Mouse (Mus musculus): ENCODE data around the gene Ppp2r5e. TPM values are rescaled to one million over a fixed set of nuclear protein-coding genes. Genes with fewer than 3 reads are reported as not detected.
A peak's percentile ranks its signal among the peaks of the same experiment; 100 is the strongest.

Gene Ppp2r5e
- polyA plus RNA-seq, 1 experiment: 39.4 TPM

- no peaks in the 10 kb centered on the region for H3K27me3 ChIP-seq (ENCODE audit: control insufficient read depth, insufficient read depth, low read length)
- TF ChIP-seq CTCF (IDR thresholded peaks at IDR 0.05; ENCODE audit: borderline replicate concordance, insufficient read depth, low read depth, low read length): no peak
- no peak for TF ChIP-seq POLR2A (IDR thresholded peaks at IDR 0.05; ENCODE audit: borderline replicate concordance, insufficient read depth, low read length)
- H3K4me1 ChIP-seq (ENCODE audit: control insufficient read depth, insufficient read depth, low read length): peaks cover 28% of the 10 kb centered on the region
- no peak for DNase-seq
- WGBS: 76% methylated on average over 3 of the region's 3 CpGs
- no peak overlapping the region for H3K4me3 ChIP-seq (replicated peaks; ENCODE audit: insufficient read depth, low read depth, low read length)
- no peak overlapping the region for H3K27ac ChIP-seq (ENCODE audit: insufficient read depth, low read length)
These were observed 41.0 kb downstream of the Ppp2r5e start for GRCm38 (mm10) chr12:75555032-75555431.

DNA sequence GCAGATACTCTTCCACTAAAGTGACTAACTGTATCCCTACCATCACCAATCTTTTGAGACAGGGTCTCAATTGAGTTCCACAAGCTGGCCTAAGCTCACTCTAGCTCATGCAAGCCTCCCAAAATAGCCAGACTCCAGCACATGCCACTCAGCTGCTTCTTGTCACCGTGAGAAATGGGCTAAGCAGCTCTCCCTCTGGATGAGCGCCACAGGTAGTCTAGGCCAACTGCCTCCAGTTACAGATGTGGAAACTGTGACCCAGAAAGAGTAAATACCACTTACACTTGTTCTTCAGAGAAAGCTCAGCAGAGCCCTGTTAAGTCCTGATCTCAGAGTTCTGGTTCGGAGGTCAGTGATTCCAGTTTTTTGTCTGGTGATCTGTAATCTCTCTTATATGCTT is 43.7 kb downstream of the Ppp2r5e start:
- peaks cover 25% of the 10 kb centered on the region for H3K4me1 ChIP-seq (ENCODE audit: control insufficient read depth, insufficient read depth, low read length)
- 59% methylated on average over 3 of the region's 3 CpGs for WGBS
- H3K27ac ChIP-seq (ENCODE audit: insufficient read depth, low read length): no peak overlapping the region
- no peak for DNase-seq
- TF ChIP-seq CTCF (IDR thresholded peaks at IDR 0.05; ENCODE audit: borderline replicate concordance, insufficient read depth, low read depth, low read length) (no peak), POLR2A (IDR thresholded peaks at IDR 0.05; ENCODE audit: borderline replicate concordance, insufficient read depth, low read length) (no peak)
- H3K27me3 ChIP-seq (ENCODE audit: control insufficient read depth, insufficient read depth, low read length): no peaks in the 10 kb centered on the region
- no peak overlapping the region for H3K4me3 ChIP-seq (replicated peaks; ENCODE audit: insufficient read depth, low read depth, low read length)

GRCm38 (mm10) chr12:75551671-75552070 is 44.4 kb downstream of the Ppp2r5e start:
- Histone ChIP-seq H3K27me3 (ENCODE audit: control insufficient read depth, insufficient read depth, low read length) (no peaks in the 10 kb centered on the region), H3K4me1 (ENCODE audit: control insufficient read depth, insufficient read depth, low read length) (peaks cover 21% of the 10 kb centered on the region), H3K4me3 (replicated peaks; ENCODE audit: insufficient read depth, low read depth, low read length) (no peak overlapping the region), H3K27ac (ENCODE audit: insufficient read depth, low read length) (no peak overlapping the region)
- TF ChIP-seq CTCF (IDR thresholded peaks at IDR 0.05; ENCODE audit: borderline replicate concordance, insufficient read depth, low read depth, low read length): no peak
- no peak for TF ChIP-seq POLR2A (IDR thresholded peaks at IDR 0.05; ENCODE audit: borderline replicate concordance, insufficient read depth, low read length)
- no peak for DNase-seq
- 91% methylated on average over 5 of the region's 5 CpGs for WGBS

- 29% methylated on average over 9 of the region's 9 CpGs for WGBS
- peak; percentile 60 to 63 for DNase-seq
- H3K4me1 ChIP-seq (ENCODE audit: control insufficient read depth, insufficient read depth, low read length): peaks cover 26% of the 10 kb centered on the region
These were observed 47.0 kb downstream of the Ppp2r5e start for GRCm38 (mm10) chr12:75548999-75549398.

DNA sequence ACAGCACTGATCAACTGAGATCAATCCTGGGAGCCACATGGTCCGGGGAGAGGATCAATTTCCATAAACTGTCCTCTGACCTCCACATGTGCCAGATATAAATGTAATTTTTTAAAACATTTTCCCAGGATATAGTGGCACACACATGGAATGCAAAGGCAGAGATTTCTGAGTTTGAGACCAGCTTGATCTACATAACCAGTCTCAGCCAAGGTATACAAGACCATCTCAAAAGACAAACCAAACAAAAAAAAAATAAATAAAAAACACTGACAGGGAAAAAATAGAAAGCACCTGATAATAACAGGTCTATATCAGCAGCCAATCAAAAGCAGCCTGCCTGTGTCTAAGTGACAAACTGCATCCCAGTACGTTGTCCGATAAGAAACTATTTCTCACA is 48.9 kb downstream of the Ppp2r5e start:
- no peak overlapping the region for H3K27ac ChIP-seq (ENCODE audit: insufficient read depth, low read length)
- no peak overlapping the region for H3K4me3 ChIP-seq (replicated peaks; ENCODE audit: insufficient read depth, low read depth, low read length)
- 87% methylated on average over 3 of the region's 3 CpGs for WGBS
- peaks cover 29% of the 10 kb centered on the region for H3K4me1 ChIP-seq (ENCODE audit: control insufficient read depth, insufficient read depth, low read length)
- DNase-seq: no peak
- no peaks in the 10 kb centered on the region for H3K27me3 ChIP-seq (ENCODE audit: control insufficient read depth, insufficient read depth, low read length)
- no peak for TF ChIP-seq CTCF (IDR thresholded peaks at IDR 0.05; ENCODE audit: borderline replicate concordance, insufficient read depth, low read depth, low read length)
- TF ChIP-seq POLR2A (IDR thresholded peaks at IDR 0.05; ENCODE audit: borderline replicate concordance, insufficient read depth, low read length): no peak

More at GRCm38 (mm10) chr12:75548999-75549398, 47.0 kb downstream of the Ppp2r5e start:
- TF ChIP-seq CTCF (IDR thresholded peaks at IDR 0.05; ENCODE audit: borderline replicate concordance, insufficient read depth, low read depth, low read length): no peak
- TF ChIP-seq POLR2A (IDR thresholded peaks at IDR 0.05; ENCODE audit: borderline replicate concordance, insufficient read depth, low read length): no peak
- Histone ChIP-seq H3K27me3 (ENCODE audit: control insufficient read depth, insufficient read depth, low read length) (no peaks in the 10 kb centered on the region), H3K27ac (ENCODE audit: insufficient read depth, low read length) (peak overlapping the region; percentile 6; the same call in 1 of the 2 replicates), H3K4me3 (replicated peaks; ENCODE audit: insufficient read depth, low read depth, low read length) (no peak overlapping the region)

DNA sequence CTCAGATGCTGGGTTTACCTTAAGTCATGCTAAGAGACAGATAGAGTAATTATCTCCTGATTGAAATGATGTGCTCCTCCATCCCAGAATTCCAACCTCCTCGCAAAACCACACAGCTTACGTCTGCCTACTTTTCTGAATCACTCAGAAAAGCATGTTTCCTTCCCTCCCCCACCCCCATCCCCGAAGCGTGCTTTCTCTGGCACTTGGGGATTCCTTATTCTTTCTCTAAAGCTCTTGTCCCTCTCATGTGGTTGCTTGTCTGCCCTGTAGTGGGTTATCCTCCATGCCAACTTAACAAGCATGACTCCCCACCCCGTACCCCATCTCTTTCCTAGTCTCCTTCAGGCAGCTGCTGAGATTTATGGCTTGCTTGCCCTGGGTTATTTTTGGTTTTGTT is 49.8 kb downstream of the Ppp2r5e start:
- no peak overlapping the region for H3K27ac ChIP-seq (ENCODE audit: insufficient read depth, low read length)
- no peak for DNase-seq
- whole genome bisulfite sequencing: 90% methylated on average over 5 of the region's 5 CpGs
- H3K4me1 ChIP-seq (ENCODE audit: control insufficient read depth, insufficient read depth, low read length): peaks cover 34% of the 10 kb centered on the region
- H3K27me3 ChIP-seq (ENCODE audit: control insufficient read depth, insufficient read depth, low read length): no peaks in the 10 kb centered on the region
- TF ChIP-seq POLR2A (IDR thresholded peaks at IDR 0.05; ENCODE audit: borderline replicate concordance, insufficient read depth, low read length) (no peak), CTCF (IDR thresholded peaks at IDR 0.05; ENCODE audit: borderline replicate concordance, insufficient read depth, low read depth, low read length) (no peak)
- no peak overlapping the region for H3K4me3 ChIP-seq (replicated peaks; ENCODE audit: insufficient read depth, low read depth, low read length)

DNA sequence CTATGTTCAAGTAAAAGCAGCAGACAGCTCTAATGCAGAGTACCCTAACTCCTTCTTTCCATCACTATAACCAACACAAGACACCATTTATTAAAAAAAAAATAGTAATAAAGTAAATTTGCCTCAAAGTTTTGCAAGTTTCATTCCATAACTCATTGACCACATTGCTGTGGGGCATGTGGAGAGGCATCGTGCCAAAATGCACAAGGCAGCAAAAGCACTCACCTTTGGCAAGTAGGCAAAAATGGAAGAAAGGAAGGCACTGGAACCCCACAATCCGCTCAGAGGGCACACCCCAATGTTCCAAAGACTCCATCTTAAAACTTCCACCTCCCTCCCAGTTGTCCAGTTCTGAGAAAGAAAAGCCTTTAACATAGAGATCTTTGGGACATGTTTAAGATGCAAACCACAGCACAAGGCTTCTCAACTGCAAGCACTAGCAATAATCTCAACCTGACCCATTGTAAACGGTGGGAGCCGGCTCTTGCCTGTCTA is 50.6 kb downstream of the Ppp2r5e start:
- peak in 1 of 2 experiments; percentile 39 for DNase-seq
- peaks cover 38% of the 10 kb centered on the region for H3K4me1 ChIP-seq (ENCODE audit: control insufficient read depth, insufficient read depth, low read length)
- no peak for TF ChIP-seq POLR2A (IDR thresholded peaks at IDR 0.05; ENCODE audit: borderline replicate concordance, insufficient read depth, low read length)
- TF ChIP-seq CTCF (IDR thresholded peaks at IDR 0.05; ENCODE audit: borderline replicate concordance, insufficient read depth, low read depth, low read length): no peak
- H3K27ac ChIP-seq (ENCODE audit: insufficient read depth, low read length): no peak overlapping the region
- H3K4me3 ChIP-seq (replicated peaks; ENCODE audit: insufficient read depth, low read depth, low read length): no peak overlapping the region
- H3K27me3 ChIP-seq (ENCODE audit: control insufficient read depth, insufficient read depth, low read length): no peaks in the 10 kb centered on the region
- 69% methylated on average over 4 of the region's 4 CpGs for WGBS

DNA sequence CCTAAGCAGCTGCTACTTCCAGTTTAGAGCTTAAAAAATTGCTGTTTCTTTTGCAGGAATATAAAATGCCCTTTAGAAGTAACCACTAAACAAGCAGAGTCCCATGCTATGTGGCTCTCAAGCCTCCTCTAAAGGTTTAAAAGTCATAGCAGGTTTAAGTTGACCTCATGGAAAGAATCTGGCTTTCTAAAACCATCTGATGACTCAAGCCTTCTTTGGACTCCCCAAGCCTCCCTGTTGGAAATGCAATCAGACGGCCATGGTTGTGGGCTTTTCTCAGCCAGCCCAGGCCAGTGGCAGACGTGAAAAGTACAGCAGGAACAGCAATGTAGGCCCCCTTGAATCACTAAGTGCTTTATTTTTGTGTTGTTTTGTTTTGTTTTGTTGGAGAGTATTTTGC is 51.4 kb downstream of the Ppp2r5e start:
- no peak for DNase-seq
- TF ChIP-seq CTCF (IDR thresholded peaks at IDR 0.05; ENCODE audit: borderline replicate concordance, insufficient read depth, low read depth, low read length): no peak
- TF ChIP-seq POLR2A (IDR thresholded peaks at IDR 0.05; ENCODE audit: borderline replicate concordance, insufficient read depth, low read length): no peak
- no peaks in the 10 kb centered on the region for H3K27me3 ChIP-seq (ENCODE audit: control insufficient read depth, insufficient read depth, low read length)
- WGBS: 39% methylated on average over 2 of the region's 2 CpGs
- peaks cover 41% of the 10 kb centered on the region for H3K4me1 ChIP-seq (ENCODE audit: control insufficient read depth, insufficient read depth, low read length)
- H3K4me3 ChIP-seq (replicated peaks; ENCODE audit: insufficient read depth, low read depth, low read length): no peak overlapping the region
- no peak overlapping the region for H3K27ac ChIP-seq (ENCODE audit: insufficient read depth, low read length)

Data from cerebellum, adult 2 months (tissue).